Mouse (Mus musculus) v-Abl transformed pro-B cells (cell line): ENCODE data around the gene Arhgef28.

Experiments
- in situ Hi-C, 2 experiments: fragments of 400-800 bp; cut with MboI; formaldehyde crosslinking; loops; one replicate each; pipeline ENCODE4 v1.15.1; 2025; ENCODE audit not compliant: unreplicated experiment in 2 of 2

Gene Arhgef28

GRCm38 (mm10) chr13:97998570-97998969 is 207.7 kb downstream of the Arhgef28 start:
- in situ Hi-C loops, result no loop called here

DNA sequence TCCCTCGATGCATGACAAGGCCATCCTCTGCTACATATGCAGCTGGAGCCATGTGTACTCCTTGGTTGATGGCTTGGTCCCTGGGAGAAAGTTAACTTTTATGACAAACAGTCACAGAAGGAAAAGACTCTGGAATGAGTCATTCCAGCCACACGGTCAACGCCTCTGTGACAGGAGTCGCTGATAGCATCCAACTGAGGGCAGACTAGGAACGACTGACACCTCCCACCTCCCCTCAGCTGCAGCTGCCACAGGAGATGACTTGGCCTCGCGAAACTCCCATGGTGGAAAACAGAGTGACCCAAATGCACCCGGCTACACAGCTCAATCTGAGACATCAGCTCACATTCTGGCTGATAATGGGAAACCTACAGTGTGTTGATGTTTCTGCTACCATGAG is 215.3 kb downstream of the Arhgef28 start:
- in situ Hi-C loops, result no loop called here

DNA sequence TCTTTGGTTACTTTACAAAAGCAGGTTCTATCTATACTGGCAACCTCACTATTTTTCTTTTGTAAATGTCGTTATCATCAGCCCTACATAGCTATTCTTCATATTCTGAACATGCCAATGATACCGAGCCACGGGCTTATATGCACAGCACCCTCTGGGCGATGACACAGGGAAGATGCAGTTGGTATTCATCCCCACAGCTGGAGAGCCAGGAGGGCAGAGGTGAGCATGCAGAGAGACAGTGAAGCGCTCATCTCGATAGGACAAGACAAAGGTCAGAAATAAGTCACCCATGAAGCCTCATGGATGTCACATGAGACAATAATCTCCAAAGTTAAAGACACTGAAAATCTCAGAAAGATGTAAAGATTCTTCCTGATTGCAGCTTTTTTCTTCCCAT is 217.4 kb downstream of the Arhgef28 start:
- in situ Hi-C loops, result no loop called here

DNA sequence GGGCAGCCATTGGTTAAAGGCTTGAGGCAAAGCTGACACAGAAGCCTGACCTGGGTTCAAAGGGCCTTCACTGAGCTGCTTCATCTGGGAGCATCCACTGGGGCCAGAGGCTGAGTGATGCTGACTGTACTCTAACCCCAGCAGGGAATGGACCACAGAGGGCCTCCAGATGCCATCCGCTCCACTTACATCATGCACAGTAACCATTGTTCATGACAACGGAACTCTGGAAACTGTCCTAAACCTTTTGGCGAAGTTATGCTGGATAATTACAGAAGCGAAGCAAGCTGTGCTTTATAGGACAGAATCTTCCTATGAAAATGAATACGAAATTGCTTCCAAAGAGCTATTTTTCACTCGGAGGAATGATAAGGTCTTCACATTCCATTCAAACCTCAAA is 219.5 kb downstream of the Arhgef28 start:
- in situ Hi-C loops, result no loop called here

DNA sequence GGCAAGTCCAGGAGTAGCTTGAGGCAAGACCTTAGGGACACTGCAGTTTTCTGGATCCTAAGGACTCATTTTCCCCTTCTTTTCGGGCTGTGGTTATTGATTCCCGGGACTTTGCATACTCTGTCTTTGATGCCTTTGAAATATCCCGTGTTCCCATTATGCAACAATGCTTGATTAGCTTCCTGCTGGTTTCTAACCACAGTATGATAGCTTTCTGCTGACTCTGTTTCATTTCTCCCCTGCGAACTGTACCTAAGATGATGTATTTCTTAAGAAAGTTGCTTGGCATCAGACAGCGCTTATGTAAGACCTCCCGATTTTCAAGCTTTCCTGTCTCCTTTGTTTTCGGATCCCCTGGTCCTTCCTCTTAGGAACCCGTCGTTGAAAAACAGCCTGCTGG is 229.1 kb downstream of the Arhgef28 start:
- in situ Hi-C loops, result no loop called here

- in situ Hi-C loops, result no loop called here
These were observed 229.6 kb downstream of the Arhgef28 start for GRCm38 (mm10) chr13:97976642-97977041.

DNA sequence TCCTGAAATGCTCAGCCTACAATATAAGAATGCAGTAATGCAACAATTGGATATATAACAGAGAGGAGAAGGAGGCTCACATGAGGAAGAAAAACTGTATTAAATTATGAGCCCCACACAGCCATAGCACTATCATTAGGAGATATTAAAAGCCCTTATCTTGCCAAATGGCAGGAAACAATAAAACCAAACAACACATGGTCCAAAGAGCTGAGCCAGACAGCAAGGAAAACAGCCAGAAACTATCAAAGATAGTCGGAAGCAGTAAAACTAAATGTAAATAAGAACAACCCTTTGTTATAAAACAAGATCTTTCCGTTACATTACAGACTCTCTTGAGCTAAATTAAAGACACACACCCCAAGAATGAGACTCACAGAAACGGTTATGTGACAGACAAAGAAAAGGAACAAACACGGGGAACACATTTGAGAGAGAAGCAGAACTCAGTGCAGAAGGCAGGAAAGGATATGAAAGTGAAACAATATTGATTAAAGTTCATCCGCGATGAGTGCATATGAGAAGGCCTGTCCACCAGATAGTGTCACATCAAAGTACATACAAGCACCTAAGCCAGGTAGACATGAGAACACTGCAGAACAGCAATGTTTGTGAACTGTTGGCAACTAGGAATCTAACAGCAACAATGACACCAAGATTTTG is 231.6 kb downstream of the Arhgef28 start:
- in situ Hi-C loops, result no loop called here

- in situ Hi-C loops, result no loop called here
These were observed 232.3 kb downstream of the Arhgef28 start for GRCm38 (mm10) chr13:97973915-97974314.

DNA sequence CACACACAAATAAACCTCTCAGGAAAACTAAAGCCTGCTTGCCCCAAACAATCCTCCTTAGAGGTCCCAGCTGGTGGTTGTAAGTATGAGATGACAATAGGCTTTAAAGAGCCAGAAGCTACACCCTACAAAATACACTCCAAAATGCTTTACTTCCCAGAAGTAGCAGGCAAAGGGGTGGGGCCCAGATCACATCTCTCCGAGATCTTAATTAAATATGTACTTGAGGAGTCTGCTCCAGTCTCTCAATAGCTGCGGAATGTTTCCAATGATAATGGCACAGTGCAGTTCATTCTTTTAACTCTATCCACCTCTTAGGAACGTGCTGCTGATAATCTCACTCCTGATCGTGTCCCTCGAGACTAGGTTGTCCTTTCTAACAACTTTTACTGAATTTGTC is 240.2 kb downstream of the Arhgef28 start:
- in situ Hi-C loops, result no loop called here

DNA sequence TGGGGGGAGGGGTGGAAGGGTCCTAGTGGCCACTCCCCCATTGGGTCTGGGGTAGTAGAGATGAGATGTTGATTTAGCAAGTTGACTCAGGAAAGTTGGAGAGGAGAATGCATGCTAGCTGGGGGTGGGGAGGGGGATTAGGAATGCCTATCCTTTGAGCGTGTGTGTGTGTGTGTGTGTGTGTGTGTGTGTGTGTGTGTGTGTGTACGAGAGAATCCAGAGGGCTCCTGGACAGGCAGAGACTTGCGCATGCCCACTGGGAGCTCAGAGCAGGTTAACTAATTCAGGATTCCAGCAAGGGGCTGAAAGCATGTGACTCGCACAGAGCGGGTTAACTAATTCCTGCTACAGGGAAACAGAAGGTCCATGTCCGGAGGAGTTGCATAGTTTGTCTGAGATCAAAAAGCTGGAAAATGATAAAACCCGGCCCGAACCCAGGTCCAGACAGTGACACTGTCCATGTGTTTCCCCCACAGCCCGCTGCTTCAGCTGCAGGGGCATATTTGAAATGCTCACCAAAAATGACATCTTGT is 241.3 kb downstream of the Arhgef28 start:
- in situ Hi-C loops, result no loop called here

GRCm38 (mm10) chr13:97960142-97960541 is 246.1 kb downstream of the Arhgef28 start:
- in situ Hi-C loops, result no loop called here

- in situ Hi-C loops, result no loop called here
These were observed 246.8 kb downstream of the Arhgef28 start for GRCm38 (mm10) chr13:97959394-97959888.

DNA sequence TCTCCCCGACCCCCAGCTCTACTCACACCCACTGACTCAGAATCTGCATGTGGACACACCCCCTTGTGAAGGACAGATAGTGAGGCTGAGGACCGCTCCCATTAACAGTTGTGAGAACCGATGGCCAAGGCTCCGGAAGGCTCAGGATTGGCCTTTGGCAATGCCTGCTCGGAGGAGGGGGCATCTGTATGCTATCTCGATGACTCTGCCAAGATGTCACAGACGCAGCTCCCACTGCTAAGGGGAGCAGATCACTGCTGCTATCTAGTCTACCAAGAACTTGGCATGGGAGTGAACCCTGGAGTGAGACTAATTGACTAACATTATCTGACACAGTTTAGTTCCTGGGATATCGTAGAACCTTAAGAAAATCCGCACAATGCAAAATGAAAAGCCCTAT is 250.5 kb downstream of the Arhgef28 start:
- in situ Hi-C loops, result no loop called here

GRCm38 (mm10) chr13:97954956-97955496 is 251.2 kb downstream of the Arhgef28 start:
- in situ Hi-C loops, result no loop called here

- in situ Hi-C loops, result no loop called here
These were observed 252.2 kb downstream of the Arhgef28 start for GRCm38 (mm10) chr13:97954051-97954450.

DNA sequence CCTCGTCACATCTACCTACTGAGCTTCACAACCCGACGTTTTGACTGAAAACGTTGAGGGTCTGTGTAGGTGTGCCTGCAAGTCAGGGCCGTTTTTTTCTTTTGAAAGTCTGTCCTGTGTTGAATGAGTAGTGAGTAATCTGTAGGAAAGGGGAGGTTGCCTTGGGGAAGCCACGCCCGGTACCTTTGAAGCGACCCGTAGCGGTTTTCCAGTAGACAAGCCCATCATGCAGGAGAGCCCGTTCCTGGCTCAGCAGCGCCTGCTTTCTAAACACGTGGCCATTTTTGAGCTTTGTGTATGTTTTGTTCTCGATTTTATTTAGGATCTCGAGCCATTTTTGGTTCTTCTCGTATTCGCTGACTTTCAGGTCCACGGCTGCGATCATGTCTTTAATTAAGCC is 252.7 kb downstream of the Arhgef28 start:
- in situ Hi-C loops, result no loop called here

GRCm38 (mm10) chr13:97948856-97949255 is 257.4 kb downstream of the Arhgef28 start:
- in situ Hi-C loops, result loop anchor here in 1 of 2 experiments (25.0 kb wide), 1 partner anchor 1087 kb away; no protein-coding TSS in a partner anchor

- in situ Hi-C loops, result loop anchor here in 1 of 2 experiments (25.0 kb wide), 1 partner anchor 1085 kb away; no protein-coding TSS in a partner anchor
These were observed 258.6 kb downstream of the Arhgef28 start for GRCm38 (mm10) chr13:97947598-97947997.

- in situ Hi-C loops, result loop anchor here in 1 of 2 experiments (25.0 kb wide), 1 partner anchor 1084 kb away; no protein-coding TSS in a partner anchor
These were observed 259.8 kb downstream of the Arhgef28 start for GRCm38 (mm10) chr13:97946422-97946821.

DNA sequence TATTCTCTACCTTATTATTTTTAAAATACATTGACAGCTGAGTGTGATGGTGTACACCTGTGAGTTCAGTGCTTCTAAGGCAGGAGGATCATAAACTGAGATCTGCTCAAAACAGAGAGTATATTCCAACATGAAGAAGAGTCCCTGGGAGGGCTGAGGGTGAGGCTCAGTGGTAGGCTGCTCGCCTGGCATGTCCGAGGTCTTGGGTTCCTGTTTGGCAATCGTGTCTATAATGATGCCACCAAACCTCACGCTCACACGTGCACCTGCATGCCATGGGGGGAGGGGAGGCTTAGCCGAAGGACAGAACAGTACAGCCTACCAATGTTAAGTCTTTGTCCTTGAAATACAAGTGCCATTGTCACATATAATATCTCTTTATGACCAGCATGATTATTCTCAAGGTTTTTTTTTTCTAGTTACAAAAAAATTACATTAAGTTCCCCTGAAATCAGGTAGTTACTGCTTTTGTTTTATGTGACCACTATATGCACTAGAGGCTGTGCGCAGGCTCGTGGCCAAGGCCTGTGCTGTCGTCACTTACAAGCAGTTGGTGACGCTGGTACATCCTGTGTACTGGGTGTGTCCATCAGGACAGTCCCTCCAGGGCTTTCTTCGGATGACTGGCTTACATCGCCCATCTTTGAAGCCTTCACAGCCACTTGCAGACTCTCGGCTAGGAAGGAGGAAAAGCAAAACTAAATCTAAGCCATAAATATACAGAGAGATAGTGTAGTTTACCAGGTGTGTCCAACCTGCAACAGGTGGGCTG is 264.1 kb downstream of the Arhgef28 start:
- in situ Hi-C loops, result loop anchor here in 1 of 2 experiments (25.0 kb wide), 1 partner anchor 1080 kb away; no protein-coding TSS in a partner anchor

- in situ Hi-C loops, result loop anchor here in 1 of 2 experiments (25.0 kb wide), 1 partner anchor 1079 kb away; no protein-coding TSS in a partner anchor
These were observed 265.1 kb downstream of the Arhgef28 start for GRCm38 (mm10) chr13:97941099-97941498.
